Mouse (Mus musculus): ENCODE measurements at regions not wholly inside any gene's neighbourhood (a gene's known extent, or its start where the extent isn't known, plus 50 kb on each side); places are given as distances from the start of the nearest gene placed in this dataset.
"Not testable (repeated sequence)": the region's sequence is repeated elsewhere in the genome, so short reads cannot be mapped to it uniquely, and the experiment has no call there.

DNA sequence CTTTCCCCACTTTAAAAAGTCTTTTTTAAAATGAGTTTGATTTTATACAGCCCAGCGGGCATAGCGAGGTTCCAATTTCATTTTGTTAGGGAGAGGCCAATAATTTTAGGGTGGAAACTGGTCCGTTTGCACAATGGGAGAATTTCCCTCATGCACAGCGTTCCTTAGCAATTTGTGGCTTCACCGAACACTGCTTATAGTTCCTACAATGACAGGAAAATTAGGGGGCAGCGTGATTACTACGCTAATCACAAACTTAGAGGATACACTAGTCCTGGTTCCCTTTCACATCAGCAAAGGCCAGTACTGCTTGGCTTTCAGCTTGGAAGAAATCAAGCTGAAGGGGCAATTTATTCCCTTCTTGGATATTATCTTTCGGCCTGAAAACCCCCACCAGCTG is 745.1 kb upstream of the Gm19410 start:
- DNase-seq = no peak

DNA sequence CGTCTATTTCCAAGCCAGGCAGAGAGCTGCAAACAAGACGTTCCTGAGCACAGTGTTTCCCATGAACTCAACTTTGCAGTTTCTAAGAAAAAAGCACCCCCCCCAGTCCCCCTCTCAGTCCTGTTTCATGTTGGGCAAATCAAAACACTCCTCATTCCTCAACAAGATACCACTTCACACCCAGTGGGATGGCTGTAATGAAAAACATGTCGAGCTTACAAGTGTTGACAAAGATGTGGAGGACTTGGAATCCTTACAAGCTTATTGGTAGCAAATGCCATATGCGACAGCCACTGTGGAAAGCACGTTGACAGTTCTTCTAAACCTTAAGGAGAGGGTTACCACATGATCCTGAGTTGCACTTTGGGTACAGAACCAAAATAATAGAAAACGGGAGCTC is 742.9 kb upstream of the Gm19410 start:
- no peak for DNase-seq

- no peak for DNase-seq
Observed at GRCm38 (mm10) chr8:35047798-35048197, 717.8 kb upstream of the Gm19410 start.

- DNase-seq = no peak
Observed at GRCm38 (mm10) chr8:35053444-35053843, 712.1 kb upstream of the Gm19410 start.

- no peak for DNase-seq
Observed at GRCm38 (mm10) chr8:35061048-35061447, 704.5 kb upstream of the Gm19410 start.

DNA sequence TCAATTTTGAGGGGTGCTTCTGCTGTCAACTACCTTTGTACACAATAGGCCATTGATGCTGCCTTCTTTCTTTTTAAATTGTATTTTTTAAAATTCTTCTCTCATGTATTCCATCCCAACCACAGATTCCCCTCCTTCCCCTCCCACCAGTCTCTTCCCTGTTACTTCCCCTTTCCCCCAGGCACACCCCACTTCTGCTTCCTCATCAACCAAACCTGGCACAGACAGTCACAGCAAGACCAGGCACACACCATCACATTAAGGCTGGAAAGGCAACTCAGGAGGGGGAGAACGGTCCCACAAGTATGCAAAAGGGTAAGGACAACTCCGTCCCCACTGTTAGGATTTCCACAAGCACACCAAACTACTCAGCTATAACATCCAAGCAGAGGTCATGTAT is 697.4 kb upstream of the Gm19410 start:
- DNase-seq = no peak

DNA sequence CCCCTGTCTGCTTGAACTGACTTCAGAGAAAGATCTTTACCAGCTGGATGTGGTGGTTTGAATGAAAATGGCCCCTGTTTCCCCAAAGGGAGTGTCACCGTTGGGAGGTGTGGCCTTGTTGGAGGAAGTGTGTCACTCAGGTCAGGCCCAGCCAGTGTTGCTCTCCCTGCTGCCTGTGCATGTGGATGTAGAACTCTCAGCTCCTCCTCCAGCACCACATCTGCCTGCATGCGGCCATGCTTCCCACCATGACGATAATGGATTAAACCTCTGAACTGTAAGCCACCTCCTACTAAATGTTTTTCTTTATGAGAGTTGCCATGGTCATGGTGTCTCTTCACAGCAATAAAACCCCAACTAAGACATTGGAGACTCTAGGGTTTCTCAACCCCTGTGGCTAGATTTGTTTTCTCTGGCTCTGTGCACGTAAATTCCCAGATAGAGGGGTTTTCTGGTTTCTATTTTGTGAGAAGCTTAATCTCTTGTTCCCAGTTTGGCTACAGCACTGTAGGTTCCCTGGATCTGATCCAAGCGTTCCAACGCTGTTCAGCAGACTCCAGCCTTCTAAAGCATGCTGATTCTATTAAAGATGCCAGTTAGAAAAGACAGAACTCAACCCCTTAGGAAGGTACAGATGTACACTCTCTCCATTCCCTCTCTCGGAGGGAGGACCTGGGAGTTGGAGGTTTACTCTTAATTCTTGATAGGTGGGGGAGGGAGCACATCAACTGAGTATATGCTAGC is 695.2 kb upstream of the Gm19410 start:
- DNase-seq = no peak

DNA sequence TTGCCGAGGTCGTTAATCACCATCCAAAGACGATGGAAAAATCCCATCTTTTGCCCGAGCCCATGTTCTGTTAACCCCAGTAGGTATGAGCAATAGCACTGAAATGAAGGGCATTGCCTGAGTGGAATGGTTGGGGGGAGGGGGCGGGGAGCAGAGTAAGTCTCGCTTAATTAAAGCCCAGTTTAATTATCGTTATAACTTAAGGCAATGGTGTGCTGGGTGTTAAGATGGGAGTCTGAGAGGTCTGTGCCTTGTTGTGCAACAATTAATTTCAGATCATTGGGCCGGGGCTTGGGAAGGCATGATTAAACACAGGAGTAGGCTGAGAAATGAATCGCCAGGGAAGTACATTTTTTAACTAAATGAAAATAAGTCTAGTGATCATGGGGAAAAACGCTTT is 689.6 kb upstream of the Gm19410 start:
- DNase-seq = no peak

DNA sequence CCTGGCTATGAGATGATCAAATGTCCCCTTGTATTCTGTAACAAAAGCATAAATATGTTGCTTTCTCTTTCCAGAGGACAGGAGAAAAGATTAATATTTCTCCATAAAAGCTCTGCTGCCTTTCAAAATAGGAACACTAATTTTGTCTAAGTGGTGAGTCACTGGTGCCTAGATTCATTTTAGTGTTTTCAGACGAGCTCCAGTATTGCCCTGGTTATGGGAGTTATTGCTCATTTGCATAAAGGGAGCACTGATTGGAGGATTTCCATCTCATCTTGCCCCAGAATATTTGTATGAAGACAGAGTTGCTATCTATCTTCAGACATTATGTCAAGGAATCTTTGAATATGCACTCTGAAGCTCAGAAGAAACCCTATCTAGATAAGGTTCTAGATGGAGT is 682.4 kb upstream of the Gm19410 start:
- no peak for DNase-seq

- DNase-seq = no peak
Observed at GRCm38 (mm10) chr8:35087070-35087469, 678.5 kb upstream of the Gm19410 start.

GRCm38 (mm10) chr8:35088380-35089244 is 677.0 kb upstream of the Gm19410 start:
- no peak for DNase-seq

GRCm38 (mm10) chr8:35089519-35089918 is 676.1 kb upstream of the Gm19410 start:
- DNase-seq = no peak

DNA sequence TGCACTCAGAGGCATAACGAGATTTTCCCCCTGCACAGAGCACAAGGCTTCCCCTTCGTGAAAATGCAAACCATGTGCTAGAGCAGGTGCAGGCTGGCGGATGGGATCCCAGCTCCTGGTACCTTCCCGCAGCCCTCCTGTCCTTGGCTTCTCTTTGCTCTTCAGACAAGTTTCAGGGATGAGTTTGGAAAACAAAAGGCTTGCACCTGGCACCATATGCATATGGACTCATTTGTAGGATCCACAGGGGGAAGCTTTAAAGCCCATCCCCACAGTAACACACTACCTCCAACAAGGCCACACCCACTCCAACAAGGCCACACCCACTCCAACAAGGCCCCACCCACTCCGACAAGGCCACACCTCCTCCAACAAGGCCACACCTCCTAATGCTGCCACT is 663.9 kb upstream of the Gm19410 start:
- DNase-seq = no peak

DNA sequence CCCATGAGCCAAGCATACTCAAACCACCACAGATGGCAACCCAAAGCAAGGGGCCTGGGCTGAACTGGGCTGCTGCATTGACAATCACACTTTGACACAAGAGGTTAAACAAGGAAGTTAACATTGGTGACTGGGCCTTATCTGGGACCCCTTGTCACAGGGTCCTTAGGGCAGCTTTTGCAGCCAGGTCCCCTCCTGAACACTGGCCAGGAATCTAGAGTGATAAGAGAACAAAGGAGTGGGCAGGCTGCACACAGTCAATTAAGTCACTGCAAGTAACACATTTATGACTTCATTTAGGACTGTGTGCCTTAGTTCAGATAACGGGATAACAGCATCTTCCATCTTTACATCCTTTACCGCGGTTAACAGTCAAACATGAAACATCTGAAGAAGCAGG is 663.5 kb upstream of the Gm19410 start:
- DNase-seq = not testable (repeated sequence)

DNA sequence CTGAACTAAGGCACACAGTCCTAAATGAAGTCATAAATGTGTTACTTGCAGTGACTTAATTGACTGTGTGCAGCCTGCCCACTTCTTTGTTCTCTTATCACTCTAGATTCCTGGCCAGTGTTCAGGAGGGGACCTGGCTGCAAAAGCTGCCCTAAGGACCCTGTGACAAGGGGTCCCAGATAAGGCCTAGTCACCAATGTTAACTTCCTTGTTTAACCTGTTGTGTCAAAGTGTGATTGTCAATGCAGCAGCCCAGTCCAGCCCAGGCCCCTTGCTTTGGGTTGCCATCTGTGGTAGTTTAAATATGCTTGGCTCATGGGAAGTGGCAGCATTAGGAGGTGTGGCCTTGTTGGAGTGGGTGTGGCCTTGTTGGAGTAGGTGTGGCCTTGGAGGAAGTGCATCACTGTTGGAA is 661.1 kb upstream of the Gm19410 start:
- DNase-seq = not testable (repeated sequence)

GRCm38 (mm10) chr8:35109506-35110217 is 655.9 kb upstream of the Gm19410 start:
- DNase-seq = no peak

DNA sequence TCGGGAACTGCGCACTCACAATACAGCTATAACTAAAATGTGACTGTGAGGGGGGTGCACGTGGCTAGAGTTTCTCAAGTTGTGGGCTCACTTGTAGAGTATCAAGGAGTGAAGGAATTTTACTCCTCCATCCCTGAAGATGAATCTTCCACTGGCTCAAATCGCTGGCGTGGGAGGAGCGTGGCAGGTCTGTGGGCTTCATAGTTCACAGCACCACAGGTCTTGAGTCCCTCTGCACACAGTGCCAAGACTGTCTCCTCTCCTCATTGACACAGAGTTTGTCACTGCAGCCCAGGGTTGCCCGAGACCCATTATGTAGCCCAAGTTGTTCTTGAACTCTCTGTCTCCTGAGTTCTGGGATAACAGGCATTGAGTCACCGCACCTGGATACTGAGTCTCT is 655.3 kb upstream of the Gm19410 start:
- no peak for DNase-seq

DNA sequence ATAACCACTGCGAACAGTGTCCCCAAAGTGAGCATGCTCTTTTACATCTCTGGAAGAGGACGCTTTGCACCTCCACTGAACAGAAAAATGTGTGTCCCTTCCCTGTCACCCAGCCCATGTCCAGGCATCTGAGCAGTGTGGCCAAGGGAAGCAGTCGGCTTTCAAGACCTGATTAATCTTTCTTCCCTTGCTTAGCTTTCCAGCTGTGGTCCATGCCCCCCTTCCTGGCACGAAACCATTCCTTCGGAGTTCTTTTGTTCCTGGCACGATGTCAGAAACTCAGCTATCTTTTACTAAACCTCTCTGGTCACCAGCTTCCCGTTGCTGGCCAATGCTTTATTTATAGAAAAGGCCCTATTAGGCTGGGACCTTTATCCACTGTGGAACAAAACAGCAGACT is 654.5 kb upstream of the Gm19410 start:
- no peak for DNase-seq

- DNase-seq = no peak
Observed at GRCm38 (mm10) chr8:35112591-35113265, 652.9 kb upstream of the Gm19410 start.

DNA sequence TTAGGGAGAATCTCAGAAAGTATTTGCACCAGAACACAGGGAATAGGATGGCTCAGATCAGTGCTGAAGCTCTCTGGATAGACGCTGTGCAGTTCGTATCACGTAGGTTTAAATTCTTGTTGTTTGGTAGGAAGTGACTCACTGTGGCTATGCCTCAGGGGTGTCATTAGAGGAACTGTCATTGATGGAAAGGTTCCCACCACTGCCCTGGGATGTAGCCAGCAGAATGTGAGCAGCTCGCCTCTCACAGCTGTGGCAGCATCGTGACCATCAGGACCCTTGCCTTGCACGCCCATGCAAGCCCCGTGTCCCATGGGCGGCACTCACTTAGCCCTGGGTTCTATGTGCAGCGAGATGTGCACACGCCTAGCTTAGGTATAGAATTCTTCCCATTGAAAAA is 651.6 kb upstream of the Gm19410 start:
- no peak for DNase-seq

GRCm38 (mm10) chr8:35120612-35121011 is 645.0 kb upstream of the Gm19410 start:
- no peak for DNase-seq

- no peak for DNase-seq
Observed at GRCm38 (mm10) chr8:35121084-35121483, 644.5 kb upstream of the Gm19410 start.

DNA sequence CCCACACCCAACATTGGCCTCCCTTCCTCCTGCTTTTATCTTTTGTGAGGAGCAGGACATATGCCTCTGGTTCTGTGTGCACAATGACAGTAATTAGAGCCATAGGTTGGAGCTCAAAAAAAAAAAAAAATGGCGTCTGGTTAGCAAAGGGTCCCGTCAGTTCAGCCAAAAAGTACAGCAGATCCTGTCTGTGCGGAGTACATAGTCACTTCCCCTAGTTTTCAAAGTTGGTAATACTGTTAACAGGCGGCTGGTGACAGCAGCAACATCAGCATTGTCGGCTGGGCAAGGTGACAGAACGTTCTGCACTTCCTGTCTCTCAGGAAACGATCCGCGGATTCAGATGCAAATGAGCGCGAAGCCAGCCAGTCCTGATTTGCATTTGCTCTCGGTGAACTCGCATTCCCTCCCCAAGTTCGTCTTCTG is 642.4 kb upstream of the Gm19410 start:
- peak; percentile 7 for DNase-seq

Measured in cerebellum, adult 11-12 months (tissue).